Mouse (Mus musculus) MEL (cell line): ENCODE measurements at regions not wholly inside any gene's neighbourhood (a gene's known extent, or its start where the extent isn't known, plus 50 kb on each side); places are given as distances from the start of the nearest gene placed in this dataset.

Experiments
- DNase-seq: peaks from one replicate; pipeline ENCODE4 v3.0.0; 2011; ENCODE audit warnings: low read depth, low spot score
- H3K27ac ChIP-seq: 2 replicates; pipeline ENCODE4 v1.5.1; 2012; ENCODE audit warnings: low read depth, mild to moderate bottlenecking, control low read depth, low read length, moderate library complexity; ENCODE audit not compliant: control insufficient read depth
- H3K27me3 ChIP-seq, 2 experiments: fragments of 150-350 bp in 1 of 2; sonication (generic) in 1 of 2; 2 replicates each; pipeline ENCODE4 v1.6.1; 2012; ENCODE audit warnings: low read length in 2 of 2, mild to moderate bottlenecking in 2 of 2, improper control_type of control experiment in 1 of 2, moderate library complexity in 1 of 2; ENCODE audit not compliant: insufficient read depth in 2 of 2, control insufficient read depth in 1 of 2
- H3K36me3 ChIP-seq, 2 experiments: 2 replicates each; pipeline ENCODE4 v1.6.1; 2012 to 2014; ENCODE audit warnings: low read length in 2 of 2, improper control_type of control experiment in 1 of 2, inconsistent platforms in 1 of 2, mild to moderate bottlenecking in 1 of 2; ENCODE audit not compliant: insufficient read depth in 2 of 2, control insufficient read depth in 1 of 2
- H3K4me1 ChIP-seq, 2 experiments: fragments of 150-350 bp in 1 of 2; sonication (generic) in 1 of 2; 2 replicates each; pipeline ENCODE4 v1.6.1; 2012; ENCODE audit warnings: low read length in 2 of 2, improper control_type of control experiment in 1 of 2, mild to moderate bottlenecking in 1 of 2; ENCODE audit not compliant: insufficient read depth in 2 of 2, control insufficient read depth in 1 of 2
- H3K4me3 ChIP-seq, 2 experiments: fragments of 150-350 bp in 1 of 2; sonication (generic) in 1 of 2; 2 replicates each; pipeline ENCODE4 v1.5.1; 2012; ENCODE audit warnings: low read depth in 2 of 2, low read length in 2 of 2, mild to moderate bottlenecking in 2 of 2, moderate library complexity in 2 of 2, control low read depth in 1 of 2, improper control_type of control experiment in 1 of 2; ENCODE audit not compliant: control insufficient read depth in 1 of 2, insufficient read depth in 1 of 2
- H3K79me2 ChIP-seq: 2 replicates; pipeline ENCODE4 v1.6.1; 2012; ENCODE audit warnings: mild to moderate bottlenecking, low read length, moderate library complexity; ENCODE audit not compliant: control insufficient read depth, poor library complexity, insufficient read depth
- H3K9ac ChIP-seq: 2 replicates; pipeline ENCODE4 v1.6.1; 2012; ENCODE audit warnings: low read depth, mild to moderate bottlenecking, control low read depth, low read length, moderate library complexity; ENCODE audit not compliant: control insufficient read depth, poor library complexity, severe bottlenecking
- H3K9me3 ChIP-seq: fragments of 150-350 bp; sonication (generic); replicated peaks from 2 replicates; pipeline ENCODE4 v1.6.1; 2012; ENCODE audit warnings: mild to moderate bottlenecking, low read length, improper control_type of control experiment, moderate library complexity; ENCODE audit not compliant: insufficient read depth
- EP300 ChIP-seq, 2 experiments: IDR thresholded peaks; 2 replicates each; pipeline ENCODE4 v1.6.1; 2011; ENCODE audit warnings: improper control_type of control experiment in 2 of 2, low read length in 2 of 2, low read depth in 1 of 2, mild to moderate bottlenecking in 1 of 2
- ETS1 ChIP-seq: IDR thresholded peaks from 2 replicates; pipeline ENCODE4 v1.6.1; 2012; ENCODE audit warnings: low read depth, mild to moderate bottlenecking, inconsistent platforms, low read length, improper control_type of control experiment, moderate library complexity
- GATA1 ChIP-seq: IDR thresholded peaks from 2 replicates; pipeline ENCODE4 v1.6.1; 2011; ENCODE audit warnings: low read depth, low read length, improper control_type of control experiment
- JUND ChIP-seq: IDR thresholded peaks from 2 replicates; pipeline ENCODE4 v1.6.1; 2011; ENCODE audit warnings: low read depth, mild to moderate bottlenecking, improper control_type of control experiment, low read length
- MAX ChIP-seq: IDR thresholded peaks from 2 replicates; pipeline ENCODE4 v1.6.1; 2011; ENCODE audit warnings: low read length, improper control_type of control experiment
- MEF2A ChIP-seq: IDR thresholded peaks from 2 replicates; pipeline ENCODE4 v1.6.1; 2014; ENCODE audit warnings: low read depth, mild to moderate bottlenecking, inconsistent platforms, low read length, improper control_type of control experiment; ENCODE audit not compliant: poor library complexity, insufficient replicate concordance, severe bottlenecking; ENCODE audit errors: extremely low read depth
- MXI1 ChIP-seq: IDR thresholded peaks from 2 replicates; pipeline ENCODE4 v1.6.1; 2011; ENCODE audit warnings: mild to moderate bottlenecking, low read depth, low read length, improper control_type of control experiment
- MYB ChIP-seq: IDR thresholded peaks from 2 replicates; pipeline ENCODE4 v1.6.1; 2011; ENCODE audit warnings: mild to moderate bottlenecking, low read depth, low read length, improper control_type of control experiment
- MYC ChIP-seq: IDR thresholded peaks from 2 replicates; pipeline ENCODE4 v1.6.1; 2011; ENCODE audit warnings: low read depth, mild to moderate bottlenecking, low read length, improper control_type of control experiment, moderate library complexity
- NELFE ChIP-seq: IDR thresholded peaks from 2 replicates; pipeline ENCODE4 v1.6.1; 2011; ENCODE audit warnings: low read depth, low read length, improper control_type of control experiment
- NRF1 ChIP-seq: IDR thresholded peaks from 2 replicates; pipeline ENCODE4 v1.6.1; 2014; ENCODE audit warnings: low read depth, mild to moderate bottlenecking, inconsistent platforms, low read length, improper control_type of control experiment, moderate library complexity; ENCODE audit not compliant: poor library complexity, insufficient read depth, severe bottlenecking
- POLR2A ChIP-seq, 2 experiments: IDR thresholded peaks; 2 replicates each; pipeline ENCODE4 v1.6.1; 2011 to 2012; ENCODE audit warnings: low read length in 2 of 2, mild to moderate bottlenecking in 2 of 2, control low read depth in 1 of 2, improper control_type of control experiment in 1 of 2, low read depth in 1 of 2, moderate library complexity in 1 of 2; ENCODE audit not compliant: control insufficient read depth in 1 of 2, insufficient read depth in 1 of 2, poor library complexity in 1 of 2
- POLR2AphosphoS5 ChIP-seq: IDR thresholded peaks from 2 replicates; pipeline ENCODE4 v1.6.1; 2012; ENCODE audit warnings: low read depth, borderline replicate concordance, mild to moderate bottlenecking, inconsistent platforms, low read length, moderate library complexity, mixed read lengths
- SIN3A ChIP-seq: IDR thresholded peaks from 2 replicates; pipeline ENCODE4 v1.6.1; 2012; ENCODE audit warnings: low read length, improper control_type of control experiment, inconsistent platforms
- SMC3 ChIP-seq: IDR thresholded peaks from 2 replicates; pipeline ENCODE4 v1.6.1; 2011; ENCODE audit warnings: low read depth, low read length, improper control_type of control experiment
- TAL1 ChIP-seq: IDR thresholded peaks from 2 replicates; pipeline ENCODE4 v1.6.1; 2012; ENCODE audit warnings: mild to moderate bottlenecking, inconsistent platforms, low read length, moderate library complexity, mixed read lengths
- TBP ChIP-seq: IDR thresholded peaks from 2 replicates; pipeline ENCODE4 v1.8.0; 2011; ENCODE audit warnings: low read depth, low read length, improper control_type of control experiment
- USF1 ChIP-seq: IDR thresholded peaks from 2 replicates; pipeline ENCODE4 v1.6.1; 2014; ENCODE audit warnings: low read depth, mild to moderate bottlenecking, inconsistent platforms, low read length, improper control_type of control experiment, moderate library complexity
- USF2 ChIP-seq, 2 experiments: IDR thresholded peaks; 2 replicates each; pipeline ENCODE4 v1.6.1; 2011 to 2012; ENCODE audit warnings: improper control_type of control experiment in 2 of 2, low read length in 2 of 2, borderline replicate concordance in 1 of 2, inconsistent platforms in 1 of 2, low read depth in 1 of 2, mild to moderate bottlenecking in 1 of 2; ENCODE audit not compliant: insufficient read depth in 1 of 2
- ZKSCAN1 ChIP-seq: IDR thresholded peaks from 2 replicates; pipeline ENCODE4 v1.6.1; 2012; ENCODE audit warnings: low read depth, mild to moderate bottlenecking, inconsistent platforms, low read length, improper control_type of control experiment, moderate library complexity
- ZNF384 ChIP-seq: IDR thresholded peaks from 2 replicates; pipeline ENCODE4 v1.6.1; 2012; ENCODE audit warnings: low read depth, mild to moderate bottlenecking, inconsistent platforms, low read length, improper control_type of control experiment

- no peaks in the 10 kb centered on the region for H3K9me3 ChIP-seq
- no peak for DNase-seq
- H3K36me3 ChIP-seq: no peaks in the 10 kb centered on the region
- TF ChIP-seq NRF1: no peak
- TF ChIP-seq ZNF384: no peak
- TF ChIP-seq ZKSCAN1: no peak
- no peak for TF ChIP-seq USF2 (IDR thresholded peaks at IDR 0.05; ENCODE audit: borderline replicate concordance in 1 of 2, insufficient read depth in 1 of 2, low read depth in 1 of 2, low read length in 2 of 2)
- TF ChIP-seq, all 39 proteins: peak for 0
- Histone ChIP-seq H3K4me3 (no peak overlapping the region), H3K79me2 (no peaks in the 10 kb centered on the region), H3K27ac (no peak overlapping the region), H3K9ac (no peak overlapping the region), H3K4me1 (no peaks in the 10 kb centered on the region), H3K27me3 (no peaks in the 10 kb centered on the region)
Observed at GRCm38 (mm10) chr15:50402551-50402950, 3482.2 kb upstream of the Gm7489 start.

DNA sequence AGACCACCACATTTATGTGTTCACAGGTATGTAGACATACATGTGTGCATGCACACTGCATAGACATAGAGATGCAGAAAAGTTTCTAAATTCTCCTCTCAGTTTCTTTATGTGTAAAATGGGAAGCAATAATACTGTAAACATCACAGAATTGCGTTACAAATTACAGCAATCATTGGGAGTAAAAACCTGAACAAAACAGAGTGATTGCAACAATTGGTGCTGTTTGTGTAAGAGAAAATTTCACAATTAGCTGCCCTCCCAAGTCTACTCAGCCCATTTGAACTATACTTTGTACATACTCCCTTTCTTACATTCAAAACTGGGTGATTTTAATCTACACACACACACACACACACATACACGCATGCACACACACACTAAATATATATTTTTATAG, 3480.8 kb upstream of the Gm7489 start:
- no peak overlapping the region for H3K4me3 ChIP-seq
- H3K27ac ChIP-seq: no peak overlapping the region
- TF ChIP-seq MYC: no peak
- no peak for TF ChIP-seq ETS1
- no peak for TF ChIP-seq GATA1
- TF ChIP-seq NRF1: no peak
- TF ChIP-seq SMC3: no peak
- no peak for TF ChIP-seq NELFE
- no peak for TF ChIP-seq MAX
- TF ChIP-seq SIN3A: no peak
- TF ChIP-seq TAL1: no peak
- no peak for TF ChIP-seq EP300 (IDR thresholded peaks at IDR 0.05; ENCODE audit: low read depth in 1 of 2, low read length in 2 of 2)
- TF ChIP-seq TBP: no peak
- TF ChIP-seq POLR2A (IDR thresholded peaks at IDR 0.05; ENCODE audit: control insufficient read depth in 1 of 2, insufficient read depth in 1 of 2, low read depth in 1 of 2, low read length in 2 of 2, poor library complexity in 1 of 2): no peak
- no peak for TF ChIP-seq MXI1
- no peak for TF ChIP-seq USF1
- TF ChIP-seq POLR2AphosphoS5: no peak
- no peak for TF ChIP-seq MYB
- no peak for TF ChIP-seq JUND
- no peak for TF ChIP-seq MEF2A

More for the DNA sequence above, 3480.8 kb upstream of the Gm7489 start:
- DNase-seq: no peak
- Histone ChIP-seq H3K9me3 (no peaks in the 10 kb centered on the region), H3K4me1 (no peaks in the 10 kb centered on the region), H3K36me3 (no peaks in the 10 kb centered on the region), H3K9ac (no peak overlapping the region), H3K27me3 (no peaks in the 10 kb centered on the region), H3K79me2 (no peaks in the 10 kb centered on the region)
